Mouse (Mus musculus) splenic B cell, adult 2 months (primary cell): ENCODE data around the gene Pxmp4.
A peak's percentile ranks its signal among the peaks of the same experiment; 100 is the strongest.

Experiments
- DNase-seq: peaks from one replicate; pipeline ENCODE4 v3.0.0-alpha.2; 2011; ENCODE audit warnings: low read depth, low spot score
- H3K27me3 ChIP-seq: 2 replicates; pipeline ENCODE4 v1.6.1; 2012; ENCODE audit warnings: mild to moderate bottlenecking, low read length, moderate library complexity, mixed read lengths; ENCODE audit not compliant: control insufficient read depth, poor library complexity, insufficient read depth, severe bottlenecking
- H3K36me3 ChIP-seq: 2 replicates; pipeline ENCODE4 v1.6.1; 2012; ENCODE audit warnings: mild to moderate bottlenecking, low read length, moderate library complexity, mixed read lengths; ENCODE audit not compliant: control insufficient read depth, poor library complexity, insufficient read depth, severe bottlenecking

The Pxmp4 gene

GRCm38 (mm10) chr2:154571266-154571665, 32.2 kb downstream of the Pxmp4 start:
- Histone ChIP-seq H3K27me3 (no peaks in the 10 kb centered on the region), H3K36me3 (no peaks in the 10 kb centered on the region)
- DNase-seq = no peak

GRCm38 (mm10) chr2:154570666-154571065, 32.8 kb downstream of the Pxmp4 start:
- DNase-seq = no peak
- Histone ChIP-seq H3K27me3 (no peaks in the 10 kb centered on the region), H3K36me3 (no peaks in the 10 kb centered on the region)

- no peaks in the 10 kb centered on the region for H3K36me3 ChIP-seq
- H3K27me3 ChIP-seq = no peaks in the 10 kb centered on the region
- peak; percentile 96 for DNase-seq
Observed at GRCm38 (mm10) chr2:154569836-154570286, 33.6 kb downstream of the Pxmp4 start, which contains the start of gene E2f1. TSS of gene E2f1 (minus strand) at chr2:154569892.

GRCm38 (mm10) chr2:154569071-154569748, 34.3 kb downstream of the Pxmp4 start:
- Histone ChIP-seq H3K27me3 (no peaks in the 10 kb centered on the region), H3K36me3 (no peaks in the 10 kb centered on the region)
- DNase-seq = peak; percentile 64

GRCm38 (mm10) chr2:154568329-154569070, 35.0 kb downstream of the Pxmp4 start:
- Histone ChIP-seq H3K27me3 (no peaks in the 10 kb centered on the region), H3K36me3 (no peaks in the 10 kb centered on the region)
- no peak for DNase-seq

GRCm38 (mm10) chr2:154567766-154568165, 35.7 kb downstream of the Pxmp4 start:
- H3K27me3 ChIP-seq = no peaks in the 10 kb centered on the region
- no peak for DNase-seq
- H3K36me3 ChIP-seq = no peaks in the 10 kb centered on the region

- no peaks in the 10 kb centered on the region for H3K36me3 ChIP-seq
- no peak for DNase-seq
- H3K27me3 ChIP-seq = no peaks in the 10 kb centered on the region
Observed at GRCm38 (mm10) chr2:154566641-154567040, 36.9 kb downstream of the Pxmp4 start.

GRCm38 (mm10) chr2:154565562-154565961, 37.9 kb downstream of the Pxmp4 start:
- no peaks in the 10 kb centered on the region for H3K27me3 ChIP-seq
- no peak for DNase-seq
- H3K36me3 ChIP-seq = no peaks in the 10 kb centered on the region

- H3K36me3 ChIP-seq = no peaks in the 10 kb centered on the region
- DNase-seq = no peak
- no peaks in the 10 kb centered on the region for H3K27me3 ChIP-seq
Observed at GRCm38 (mm10) chr2:154563612-154564170, 39.8 kb downstream of the Pxmp4 start.

GRCm38 (mm10) chr2:154558264-154559039, 45.1 kb downstream of the Pxmp4 start, which contains the start of gene Necab3:
TSS of gene Necab3 (minus strand) at chr2:154558890.
- DNase-seq = peak; percentile 23
- H3K27me3 ChIP-seq = no peaks in the 10 kb centered on the region
- H3K36me3 ChIP-seq = no peaks in the 10 kb centered on the region

GRCm38 (mm10) chr2:154557184-154557832, 46.2 kb downstream of the Pxmp4 start:
- Histone ChIP-seq H3K36me3 (no peaks in the 10 kb centered on the region), H3K27me3 (no peaks in the 10 kb centered on the region)
- DNase-seq = no peak

GRCm38 (mm10) chr2:154555235-154555634, 48.3 kb downstream of the Pxmp4 start:
- H3K36me3 ChIP-seq = no peaks in the 10 kb centered on the region
- no peaks in the 10 kb centered on the region for H3K27me3 ChIP-seq
- no peak for DNase-seq

- peak; percentile 74 for DNase-seq
- no peaks in the 10 kb centered on the region for H3K36me3 ChIP-seq
- no peaks in the 10 kb centered on the region for H3K27me3 ChIP-seq
Observed at GRCm38 (mm10) chr2:154552424-154552907, 51.0 kb downstream of the Pxmp4 start.

- Histone ChIP-seq H3K36me3 (no peaks in the 10 kb centered on the region), H3K27me3 (no peaks in the 10 kb centered on the region)
- DNase-seq = no peak
Observed at GRCm38 (mm10) chr2:154551927-154552326, 51.6 kb downstream of the Pxmp4 start.
